Mouse (Mus musculus) ES-Bruce4 (cell line): ENCODE measurements around the gene Rbfox3. TPM values are rescaled to one million over a fixed set of nuclear protein-coding genes. Genes with fewer than 3 reads are reported as not detected.

Source experiments
- H3K27ac ChIP-seq: 2 replicates; pipeline ENCODE4 v1.5.1; 2012; ENCODE audit warnings: low read length, inconsistent platforms; ENCODE audit not compliant: insufficient read depth
- H3K27me3 ChIP-seq: 2 replicates; pipeline ENCODE4 v1.6.1; 2012; ENCODE audit warnings: mild to moderate bottlenecking, low read length, inconsistent platforms; ENCODE audit not compliant: control insufficient read depth, poor library complexity, insufficient read depth, severe bottlenecking
- H3K36me3 ChIP-seq: 2 replicates; pipeline ENCODE4 v1.6.1; 2012; ENCODE audit warnings: inconsistent platforms, mild to moderate bottlenecking, low read length, moderate library complexity; ENCODE audit not compliant: control insufficient read depth, poor library complexity, insufficient read depth, severe bottlenecking
- H3K4me1 ChIP-seq: one replicate; pipeline ENCODE4 v1.8.1; 2011; ENCODE audit warnings: low read length; ENCODE audit not compliant: control insufficient read depth, insufficient read depth
- H3K4me3 ChIP-seq: 2 replicates; pipeline ENCODE4 v1.5.1; 2011; ENCODE audit warnings: low read depth, mild to moderate bottlenecking, low read length
- H3K9ac ChIP-seq: 2 replicates; pipeline ENCODE4 v1.6.1; 2012; ENCODE audit warnings: low read depth, mild to moderate bottlenecking, inconsistent platforms; ENCODE audit not compliant: poor library complexity, severe bottlenecking
- H3K9me3 ChIP-seq: replicated peaks from 2 replicates; pipeline ENCODE4 v1.6.1; 2012; ENCODE audit warnings: mild to moderate bottlenecking, low read length, inconsistent platforms; ENCODE audit not compliant: control insufficient read depth, poor library complexity, insufficient read depth, severe bottlenecking
- CTCF ChIP-seq: IDR thresholded peaks from one replicate; pipeline ENCODE4 v1.8.1; 2011; ENCODE audit warnings: low read depth, low read length
- EP300 ChIP-seq: IDR thresholded peaks from 2 replicates; pipeline ENCODE4 v1.6.1; 2011; ENCODE audit warnings: low read depth, low read length; ENCODE audit not compliant: insufficient read depth
- POLR2A ChIP-seq: IDR thresholded peaks from one replicate; pipeline ENCODE4 v1.8.1; 2011; ENCODE audit warnings: low read length; ENCODE audit not compliant: insufficient read depth
- polyA plus RNA-seq: library from polyadenylated mRNA; stranded (reverse); fragments of >200 nt; gene quantifications from 2 replicates; pipeline ENCODE4 v1.2.4, GENCODE M21; 2011; ENCODE audit warnings: low read depth; ENCODE audit not compliant: missing spikeins, insufficient read depth, insufficient read length

The Rbfox3 gene
- polyA plus RNA-seq, 1 experiment: 0.85 TPM

- Histone ChIP-seq H3K27me3 (no peaks in the 10 kb centered on the region), H3K9me3 (no peaks in the 10 kb centered on the region), H3K4me1 (no peaks in the 10 kb centered on the region), H3K27ac (no peak overlapping the region), H3K4me3 (no peak overlapping the region), H3K36me3 (no peaks in the 10 kb centered on the region), H3K9ac (no peak overlapping the region)
- TF ChIP-seq POLR2A: no peak
- no peak for TF ChIP-seq EP300
- TF ChIP-seq CTCF: no peak
Observed at GRCm38 (mm10) chr11:118442691-118443090, 468.7 kb downstream of the Rbfox3 start.

Other genes with a start within 250 kb of the Rbfox3 start
- gene Enpp7, start 76.6 kb upstream of the Rbfox3 start, polyA plus RNA-seq: not detected in 2 replicates
- 11.6 and 12.9 TPM in 2 replicates for gene Cbx2, start 111.4 kb upstream of the Rbfox3 start, polyA plus RNA-seq
- 0.75 and 1.7 TPM in 2 replicates for gene Cbx8, start 129.4 kb upstream of the Rbfox3 start, polyA plus RNA-seq
- 0.32 and 0.46 TPM in 2 replicates for gene Cbx4, start 174.6 kb upstream of the Rbfox3 start, polyA plus RNA-seq